ENCODE assay signal across 29 mouse cellular contexts in the genomic region with DNA sequence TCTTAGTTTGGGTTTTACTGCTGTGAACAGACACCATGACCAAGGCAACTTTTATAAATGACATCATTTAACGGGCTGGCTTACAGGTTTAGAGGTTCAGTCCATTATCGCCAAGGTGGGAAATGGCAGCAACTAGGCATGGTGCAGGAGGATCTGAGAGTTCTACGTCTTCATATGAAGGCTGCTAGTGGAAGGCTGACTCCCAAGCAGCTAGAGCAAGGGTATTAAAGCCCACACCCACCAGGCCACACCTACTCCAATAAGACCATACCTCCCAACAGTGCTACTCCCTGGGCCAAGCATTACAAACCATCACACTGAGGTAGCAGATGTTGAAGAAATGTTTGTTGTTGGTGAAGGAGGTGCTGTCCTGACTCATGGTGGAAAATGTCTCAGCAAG. TPM values are rescaled to one million over a fixed set of nuclear protein-coding genes. Genes with fewer than 3 reads are reported as not detected.
"Had no signal": no experiment of that assay in that cellular context is flagged by ENCODE, and none has a peak within 500 bp of the region (broad histone marks: within the 10 kb centered on the region; RNA-seq: fewer than 3 reads in every experiment).

No protein-coding gene starts in this region.

- H3K36me3 ChIP-seq: embryonic facial prominence, embryonic 10.5 days; embryonic facial prominence, embryonic 12.5 days; embryonic facial prominence, embryonic 13.5 days; embryonic facial prominence, embryonic 15.5 days; forebrain, embryonic 10.5 days; forebrain, embryonic 12.5 days; forebrain, embryonic 15.5 days; heart, embryonic 10.5 days; heart, embryonic 12.5 days; heart, embryonic 13.5 days had no signal

- H3K4me3 ChIP-seq: embryonic facial prominence, embryonic 10.5 days; embryonic facial prominence, embryonic 12.5 days; embryonic facial prominence, embryonic 13.5 days; embryonic facial prominence, embryonic 15.5 days; erythroblast, embryonic 14.5 days; forebrain, embryonic 10.5 days; forebrain, embryonic 12.5 days; forebrain, embryonic 13.5 days; forebrain, embryonic 15.5 days; gastrocnemius, adult 2 months; heart, embryonic 10.5 days; heart, embryonic 12.5 days; heart, embryonic 13.5 days had no signal

- H3K27me3 ChIP-seq: embryonic facial prominence, embryonic 12.5 days; embryonic facial prominence, embryonic 13.5 days; embryonic facial prominence, embryonic 15.5 days; forebrain, embryonic 12.5 days; forebrain, embryonic 13.5 days; forebrain, embryonic 15.5 days; heart, embryonic 12.5 days; heart, embryonic 13.5 days had no signal

- H3K4me1 ChIP-seq: embryonic facial prominence, embryonic 10.5 days; embryonic facial prominence, embryonic 12.5 days; embryonic facial prominence, embryonic 15.5 days; forebrain, embryonic 15.5 days; heart, embryonic 10.5 days; heart, embryonic 12.5 days; heart, embryonic 13.5 days had no signal

- H3K27ac ChIP-seq: embryonic facial prominence, embryonic 10.5 days; embryonic facial prominence, embryonic 12.5 days; embryonic facial prominence, embryonic 13.5 days; embryonic facial prominence, embryonic 15.5 days; forebrain, embryonic 10.5 days; forebrain, embryonic 12.5 days; forebrain, embryonic 13.5 days; forebrain, embryonic 15.5 days; gastrocnemius, adult 2 months; heart, embryonic 10.5 days; heart, embryonic 13.5 days had no signal

- H3K9ac ChIP-seq: embryonic facial prominence, embryonic 12.5 days; embryonic facial prominence, embryonic 13.5 days; embryonic facial prominence, embryonic 15.5 days; forebrain, embryonic 12.5 days; forebrain, embryonic 13.5 days; forebrain, embryonic 15.5 days; forebrain, postnatal 0 days; heart, embryonic 12.5 days; heart, embryonic 13.5 days had no signal

- DNase-seq: cerebellum, adult 8-10 months; cerebellum, postnatal 10 days; embryo, embryonic 11 days; forebrain, postnatal 0 days; gastrocnemius, adult 2 months; gastrocnemius, postnatal 10 days; gastrocnemius, postnatal 14 days; gastrocnemius, postnatal 25 days; gastrocnemius, postnatal 36 days; heart, adult 18-20 months had no signal

RNA-seq across cellular contexts. Expression of a gene that starts 51.1 kb away (rescaled TPM):
- total RNA-seq: common myeloid progenitor, adult 5-6 weeks; gastrocnemius, adult 18-20 months; gastrocnemius, adult 2 months; gastrocnemius, adult 8-10 months; gastrocnemius, postnatal 14 days; gastrocnemius, postnatal 25 days; gastrocnemius, postnatal 36 days; granulocyte monocyte progenitor cell, adult 5-6 weeks; heart, adult 18-20 months; heart, adult 8-10 months had no signal
- polyA plus RNA-seq: embryonic facial prominence, embryonic 12.5 days; embryonic facial prominence, embryonic 13.5 days; embryonic facial prominence, embryonic 15.5 days; erythroblast, embryonic 14.5 days; forebrain, embryonic 10.5 days; forebrain, embryonic 11.5 days; forebrain, embryonic 12.5 days; forebrain, embryonic 13.5 days; forebrain, embryonic 15.5 days; gonadal fat pad, adult 2 months had no signal
